Mouse (Mus musculus): Measurements from ENCODE around the gene Ppp4r4.

DNA sequence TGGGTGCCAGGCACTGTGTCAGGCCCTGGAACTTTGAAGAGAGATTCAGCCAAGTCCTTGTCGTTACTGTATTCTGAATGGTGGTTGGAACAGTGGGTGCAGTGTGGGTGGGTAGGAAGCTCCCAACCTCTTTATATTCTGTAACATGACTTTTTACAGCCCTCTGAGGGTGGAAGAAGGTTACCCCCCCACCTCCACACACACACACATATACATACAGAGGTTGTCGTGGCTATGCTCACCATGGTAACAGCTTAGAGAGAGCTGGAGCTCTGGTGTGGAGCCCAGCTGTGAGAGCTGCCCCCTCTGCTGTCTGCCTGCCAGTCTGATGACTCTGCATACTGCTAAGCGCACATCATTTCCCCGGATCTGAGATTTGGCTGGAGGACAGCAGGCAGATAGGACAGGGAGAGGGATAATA is 18.6 kb upstream of the Ppp4r4 start:
- TF ChIP-seq CTCF (conservative IDR thresholded peaks at IDR 0.05; ENCODE audit: insufficient read depth, insufficient read length, low read depth, low read length), result no peak
- TF ChIP-seq POLR2A (IDR thresholded peaks at IDR 0.05; ENCODE audit: low read depth, low read length), result no peak
